Mouse (Mus musculus): ENCODE results near the gene Oit1. TPM values are rescaled to one million over a fixed set of nuclear protein-coding genes. Genes with fewer than 3 reads are reported as not detected.

Gene Oit1
- total and polyA plus RNA-seq, 2 experiments: 0.09 to 0.24 TPM

DNA sequence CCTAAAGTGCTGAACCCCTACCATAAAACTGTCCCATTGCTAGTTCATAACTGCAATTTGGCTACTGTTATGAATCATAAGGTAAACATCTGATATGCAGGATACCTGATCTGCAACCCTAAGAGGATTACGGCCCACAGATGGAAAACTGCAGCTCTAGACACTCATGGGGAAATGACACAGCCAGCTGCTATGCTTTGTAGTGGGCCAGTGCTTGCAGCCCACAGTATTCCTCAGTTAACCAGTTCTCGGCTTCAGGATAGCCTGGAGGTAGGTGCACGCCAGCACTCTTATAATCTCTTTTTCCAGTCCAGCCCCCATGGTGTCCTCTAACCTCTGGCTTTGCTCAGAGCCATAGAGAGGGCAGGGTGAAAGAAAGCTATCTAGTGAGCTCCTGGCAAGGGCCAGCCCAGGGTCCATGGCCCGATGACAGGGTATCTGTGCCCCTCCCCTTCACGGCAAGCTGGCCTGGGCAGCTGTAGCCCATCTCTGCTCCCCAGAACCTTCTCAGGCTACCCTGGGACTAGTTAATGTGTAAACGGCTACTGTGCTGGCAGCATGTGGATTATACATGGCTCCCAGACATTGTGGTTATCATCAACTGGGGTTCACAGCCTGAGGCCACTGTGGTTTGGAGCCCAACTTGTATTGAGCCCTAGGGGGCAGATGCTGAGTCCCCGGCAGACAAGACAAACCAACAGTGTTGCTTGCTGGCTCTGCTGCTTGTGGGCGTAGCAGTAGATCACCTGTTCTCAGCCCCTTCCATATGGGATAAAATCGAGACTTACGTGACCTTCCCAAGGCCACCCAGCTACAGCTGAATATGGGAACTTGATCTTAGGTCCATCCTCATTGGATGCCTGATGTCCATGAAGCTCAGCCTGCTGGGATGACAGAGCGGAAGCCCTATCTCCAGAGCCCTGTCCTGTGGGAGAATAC, 46.0 kb downstream of the Oit1 start:
- H3K36me3 ChIP-seq (ENCODE audit: control insufficient read depth, insufficient read depth, low read length): no peaks in the 10 kb centered on the region
- peaks cover 13% of the 10 kb centered on the region for H3K4me1 ChIP-seq (ENCODE audit: control insufficient read depth, insufficient read depth, low read length)
- peak overlapping the region; percentile 60 for H3K27ac ChIP-seq (replicated peaks; ENCODE audit: insufficient read depth, low read depth, low read length)
- no peaks in the 10 kb centered on the region for H3K27me3 ChIP-seq (ENCODE audit: control insufficient read depth, insufficient read depth, low read length)
- H3K79me2 ChIP-seq (ENCODE audit: control insufficient read depth, insufficient read depth, low read length): no peaks in the 10 kb centered on the region
- WGBS: 45% methylated on average over 11 of the region's 11 CpGs
- H3K4me3 ChIP-seq (ENCODE audit: insufficient read depth, low read depth, low read length): no peak overlapping the region
- no peak overlapping the region for H3K9ac ChIP-seq (ENCODE audit: low read depth, low read length)
- DNase-seq (ENCODE audit: extremely low read depth, low read depth, low spot score): peak; percentile 89
- no peak for TF ChIP-seq POLR2A (IDR thresholded peaks at IDR 0.05; ENCODE audit: extremely low read depth, insufficient read depth, low read length)
- no peak for TF ChIP-seq CTCF (IDR thresholded peaks at IDR 0.05; ENCODE audit: low read depth, low read length)

DNA sequence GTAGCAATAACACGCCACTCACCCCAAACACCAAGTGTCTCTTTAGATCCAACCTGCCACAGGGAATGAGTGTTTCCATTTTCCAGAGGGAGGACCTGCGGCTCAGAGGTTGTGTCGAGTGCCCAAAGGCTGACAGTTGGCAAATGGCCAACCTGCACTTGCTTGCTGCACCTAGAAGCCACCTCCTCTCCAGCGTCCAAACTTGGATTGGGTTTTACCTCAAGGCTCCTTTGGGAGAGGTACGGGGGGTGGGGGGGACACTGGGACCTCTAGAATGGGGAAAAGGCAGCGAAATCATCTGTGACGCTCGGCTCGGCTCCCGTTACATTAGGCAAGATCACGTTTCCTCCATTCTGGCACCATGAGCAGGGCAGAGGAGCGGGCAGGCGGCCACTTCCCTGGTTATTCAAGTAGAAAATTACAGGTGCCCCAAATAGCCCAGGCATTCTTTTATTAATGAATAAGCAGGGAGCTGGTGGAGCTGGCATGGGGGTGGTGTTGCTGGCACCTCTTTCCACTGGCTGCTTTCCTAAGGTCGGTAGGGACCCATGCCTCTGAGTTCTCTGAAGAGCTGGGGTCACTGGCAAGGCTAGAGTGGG, 47.1 kb downstream of the Oit1 start:
- Histone ChIP-seq H3K79me2 (ENCODE audit: control insufficient read depth, insufficient read depth, low read length) (no peaks in the 10 kb centered on the region), H3K27me3 (ENCODE audit: control insufficient read depth, insufficient read depth, low read length) (no peaks in the 10 kb centered on the region), H3K27ac (replicated peaks; ENCODE audit: insufficient read depth, low read depth, low read length) (peak overlapping the region; percentile 41), H3K36me3 (ENCODE audit: control insufficient read depth, insufficient read depth, low read length) (no peaks in the 10 kb centered on the region), H3K9ac (ENCODE audit: low read depth, low read length) (no peak overlapping the region), H3K4me3 (ENCODE audit: insufficient read depth, low read depth, low read length) (no peak overlapping the region), H3K4me1 (ENCODE audit: control insufficient read depth, insufficient read depth, low read length) (peaks cover 23% of the 10 kb centered on the region)
- peak; percentile 92 for DNase-seq (ENCODE audit: extremely low read depth, low read depth, low spot score)
- TF ChIP-seq CTCF (IDR thresholded peaks at IDR 0.05; ENCODE audit: low read depth, low read length) (no peak), POLR2A (IDR thresholded peaks at IDR 0.05; ENCODE audit: extremely low read depth, insufficient read depth, low read length) (no peak)
- WGBS: 34% methylated on average over 14 of the region's 14 CpGs

DNA sequence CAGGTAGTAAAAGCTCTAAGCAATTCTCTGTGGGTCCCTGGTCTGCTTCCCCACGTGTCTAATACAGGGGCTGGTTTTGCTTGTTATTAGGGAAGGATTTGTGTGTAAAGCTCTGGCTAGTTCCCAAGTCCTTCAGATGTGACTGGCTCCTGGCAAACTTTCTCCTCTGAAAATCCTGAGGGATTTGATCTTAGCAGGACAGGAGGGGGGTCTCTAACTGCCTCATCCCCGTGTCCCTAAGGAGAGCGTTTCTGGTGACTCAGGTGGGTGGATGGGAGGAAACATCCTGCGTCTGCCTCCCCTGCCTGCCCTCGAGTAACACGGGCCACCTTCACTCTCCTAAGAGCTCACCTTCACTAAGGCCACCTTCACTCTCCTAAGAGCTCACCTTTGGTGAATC, 48.2 kb downstream of the Oit1 start:
- WGBS: 78% methylated on average over 6 of the region's 6 CpGs
- no peaks in the 10 kb centered on the region for H3K36me3 ChIP-seq (ENCODE audit: control insufficient read depth, insufficient read depth, low read length)
- DNase-seq (ENCODE audit: extremely low read depth, low read depth, low spot score): no peak
- peaks cover 24% of the 10 kb centered on the region for H3K4me1 ChIP-seq (ENCODE audit: control insufficient read depth, insufficient read depth, low read length)
- no peak for TF ChIP-seq CTCF (IDR thresholded peaks at IDR 0.05; ENCODE audit: low read depth, low read length)
- no peak overlapping the region for H3K9ac ChIP-seq (ENCODE audit: low read depth, low read length)
- H3K79me2 ChIP-seq (ENCODE audit: control insufficient read depth, insufficient read depth, low read length): no peaks in the 10 kb centered on the region
- H3K4me3 ChIP-seq (ENCODE audit: insufficient read depth, low read depth, low read length): no peak overlapping the region
- no peaks in the 10 kb centered on the region for H3K27me3 ChIP-seq (ENCODE audit: control insufficient read depth, insufficient read depth, low read length)
- H3K27ac ChIP-seq (replicated peaks; ENCODE audit: insufficient read depth, low read depth, low read length): no peak overlapping the region

DNA sequence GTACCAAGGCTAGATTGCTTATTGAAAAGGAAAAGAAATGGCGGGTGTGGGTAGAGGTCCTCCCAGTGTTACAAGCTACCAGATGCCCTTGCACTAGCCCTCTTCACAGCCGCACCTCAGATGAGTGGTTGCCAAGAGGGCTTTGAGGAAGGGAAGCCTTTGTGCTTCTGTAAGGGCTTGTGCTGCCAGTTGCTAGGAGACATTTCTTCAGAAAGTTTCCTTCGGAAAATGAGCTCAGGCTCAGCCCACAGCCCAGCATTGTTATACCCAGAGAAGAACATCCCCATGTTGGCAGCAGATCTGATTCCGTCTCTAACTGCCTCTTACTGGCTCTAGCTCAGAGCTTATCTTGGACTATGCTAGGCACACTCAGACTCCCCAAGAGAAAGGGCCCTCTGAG, 49.0 kb downstream of the Oit1 start:
- Histone ChIP-seq H3K4me3 (ENCODE audit: insufficient read depth, low read depth, low read length) (no peak overlapping the region), H3K79me2 (ENCODE audit: control insufficient read depth, insufficient read depth, low read length) (no peaks in the 10 kb centered on the region), H3K27me3 (ENCODE audit: control insufficient read depth, insufficient read depth, low read length) (no peaks in the 10 kb centered on the region), H3K36me3 (ENCODE audit: control insufficient read depth, insufficient read depth, low read length) (no peaks in the 10 kb centered on the region), H3K27ac (replicated peaks; ENCODE audit: insufficient read depth, low read depth, low read length) (no peak overlapping the region), H3K4me1 (ENCODE audit: control insufficient read depth, insufficient read depth, low read length) (peaks cover 24% of the 10 kb centered on the region), H3K9ac (ENCODE audit: low read depth, low read length) (no peak overlapping the region)
- no peak for DNase-seq (ENCODE audit: extremely low read depth, low read depth, low spot score)
- 91% methylated on average over 4 of the region's 4 CpGs for WGBS
- TF ChIP-seq CTCF (IDR thresholded peaks at IDR 0.05; ENCODE audit: low read depth, low read length): no peak
- TF ChIP-seq POLR2A (IDR thresholded peaks at IDR 0.05; ENCODE audit: extremely low read depth, insufficient read depth, low read length): no peak

DNA sequence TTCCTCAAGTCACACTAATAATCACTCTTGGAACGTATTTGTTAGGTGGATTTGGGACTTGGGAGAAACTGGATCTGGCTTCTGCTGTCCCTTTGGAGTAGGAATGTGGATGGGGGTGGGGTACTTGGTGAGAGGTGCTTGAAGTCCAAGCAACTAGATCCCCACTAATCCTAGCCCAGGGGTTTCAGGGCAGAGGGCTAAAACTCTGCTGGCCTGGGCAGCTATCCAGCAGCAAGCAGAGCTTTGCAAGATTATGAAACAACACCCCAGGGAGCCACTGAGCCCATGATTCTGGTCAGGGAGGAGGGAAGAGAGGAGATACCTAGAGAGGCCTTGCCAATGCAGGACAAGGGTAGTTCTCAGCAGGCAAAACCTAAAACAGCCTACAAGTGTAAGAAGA, 51.2 kb downstream of the Oit1 start:
- TF ChIP-seq POLR2A (IDR thresholded peaks at IDR 0.05; ENCODE audit: extremely low read depth, insufficient read depth, low read length): no peak
- TF ChIP-seq CTCF (IDR thresholded peaks at IDR 0.05; ENCODE audit: low read depth, low read length): no peak
- WGBS: 18% methylated on average over 1 of the region's 1 CpGs
- DNase-seq (ENCODE audit: extremely low read depth, low read depth, low spot score): peak; percentile 84
- Histone ChIP-seq H3K27me3 (ENCODE audit: control insufficient read depth, insufficient read depth, low read length) (no peaks in the 10 kb centered on the region), H3K79me2 (ENCODE audit: control insufficient read depth, insufficient read depth, low read length) (no peaks in the 10 kb centered on the region), H3K4me1 (ENCODE audit: control insufficient read depth, insufficient read depth, low read length) (peaks cover 18% of the 10 kb centered on the region), H3K4me3 (ENCODE audit: insufficient read depth, low read depth, low read length) (no peak overlapping the region), H3K27ac (replicated peaks; ENCODE audit: insufficient read depth, low read depth, low read length) (peak overlapping the region; percentile 67), H3K9ac (ENCODE audit: low read depth, low read length) (no peak overlapping the region), H3K36me3 (ENCODE audit: control insufficient read depth, insufficient read depth, low read length) (no peaks in the 10 kb centered on the region)

DNA sequence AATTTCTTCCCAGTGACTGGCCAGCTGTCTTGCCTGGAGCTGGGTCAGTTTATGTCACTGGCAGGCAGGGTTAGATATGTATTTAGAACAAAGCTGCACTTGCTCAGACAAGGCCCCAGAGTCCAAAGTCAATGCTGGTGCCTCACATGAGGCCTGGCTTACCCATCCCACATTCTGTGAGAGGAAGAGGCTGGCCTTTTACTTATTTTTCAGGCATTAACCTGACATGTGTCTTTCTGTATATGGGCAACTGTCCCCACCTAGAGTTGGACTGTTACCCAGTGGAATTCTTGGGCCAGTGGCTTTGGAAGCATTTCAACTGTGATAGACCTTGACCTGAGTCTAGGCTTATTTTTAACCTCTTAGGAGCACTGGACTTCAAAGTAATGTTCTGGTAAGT, 51.6 kb downstream of the Oit1 start:
- Histone ChIP-seq H3K79me2 (ENCODE audit: control insufficient read depth, insufficient read depth, low read length) (no peaks in the 10 kb centered on the region), H3K4me3 (ENCODE audit: insufficient read depth, low read depth, low read length) (no peak overlapping the region), H3K36me3 (ENCODE audit: control insufficient read depth, insufficient read depth, low read length) (no peaks in the 10 kb centered on the region), H3K9ac (ENCODE audit: low read depth, low read length) (no peak overlapping the region), H3K27me3 (ENCODE audit: control insufficient read depth, insufficient read depth, low read length) (no peaks in the 10 kb centered on the region), H3K27ac (replicated peaks; ENCODE audit: insufficient read depth, low read depth, low read length) (peak overlapping the region; percentile 67), H3K4me1 (ENCODE audit: control insufficient read depth, insufficient read depth, low read length) (peaks cover 17% of the 10 kb centered on the region)
- TF ChIP-seq CTCF (IDR thresholded peaks at IDR 0.05; ENCODE audit: low read depth, low read length): no peak
- TF ChIP-seq POLR2A (IDR thresholded peaks at IDR 0.05; ENCODE audit: extremely low read depth, insufficient read depth, low read length): no peak
- DNase-seq (ENCODE audit: extremely low read depth, low read depth, low spot score): peak; percentile 95
